Mouse (Mus musculus) midbrain, embryonic 12.5 days (tissue): ENCODE results near the gene Abcf1. TPM values are rescaled to one million over a fixed set of nuclear protein-coding genes. Genes with fewer than 3 reads are reported as not detected.

ENCODE experiments used
- ATAC-seq: fragments of 200-750 bp; cut with Nextera tagmentation; 2 replicates; pipeline ENCODE4 v1.8.0; 2017; ENCODE audit warnings: low read depth, moderate TSS enrichment, moderate library complexity; ENCODE audit not compliant: low FRiP score
- H3K27ac ChIP-seq: fragments of 300-500 bp; sonication (generic); replicated peaks from 2 replicates; pipeline ENCODE4 v1.5.1; 2016; ENCODE audit warnings: mild to moderate bottlenecking
- H3K27me3 ChIP-seq: fragments of 300-500 bp; sonication (generic); 2 replicates; pipeline ENCODE4 v1.6.1; 2016; ENCODE audit warnings: mild to moderate bottlenecking
- H3K36me3 ChIP-seq: fragments of 300-500 bp; sonication (generic); 2 replicates; pipeline ENCODE4 v1.6.1; 2016
- H3K4me1 ChIP-seq: fragments of 300-500 bp; sonication (generic); 2 replicates; pipeline ENCODE4 v1.6.1; 2016
- H3K4me2 ChIP-seq: fragments of 300-500 bp; sonication (generic); replicated peaks from 2 replicates; pipeline ENCODE4 v1.6.1; 2016; ENCODE audit warnings: mild to moderate bottlenecking, moderate library complexity
- H3K4me3 ChIP-seq: fragments of 300-500 bp; sonication (generic); 2 replicates; pipeline ENCODE4 v1.5.1; 2016; ENCODE audit warnings: mild to moderate bottlenecking
- H3K9ac ChIP-seq: fragments of 300-500 bp; sonication (generic); replicated peaks from 2 replicates; pipeline ENCODE4 v1.6.1; 2016; ENCODE audit warnings: mild to moderate bottlenecking, moderate library complexity
- H3K9me3 ChIP-seq: fragments of 300-500 bp; sonication (generic); 2 replicates; pipeline ENCODE4 v1.6.1; 2016; ENCODE audit warnings: mild to moderate bottlenecking
- WGBS: fragments of 180-500 bp; shearing (Covaris S2); methylation state at CpG from one replicate; pipeline ENCODE4 v1.1.7; 2016; 5-methylcytosine and 5-hydroxymethylcytosine counted together
- microRNA counts: library from miRNA; unstranded; fragments of <30 nt; microRNA quantifications from one replicate; lab custom pipeline; 2017
- microRNA-seq: library from miRNA; unstranded; fragments of <30 nt; microRNA quantifications from one replicate; pipeline ENCODE4, GENCODE M21; 2017
- polyA plus RNA-seq: library from polyadenylated mRNA; unstranded; fragments of >200 nt; fragmentation: Nextera tagmentation; extraction: Ambion mirVana; gene quantifications from 2 replicates; pipeline ENCODE4 v1.2.1, GENCODE M21; 2016

Gene Abcf1
- polyA plus RNA-seq, 1 experiment from 2014 or later: 118 TPM

DNA sequence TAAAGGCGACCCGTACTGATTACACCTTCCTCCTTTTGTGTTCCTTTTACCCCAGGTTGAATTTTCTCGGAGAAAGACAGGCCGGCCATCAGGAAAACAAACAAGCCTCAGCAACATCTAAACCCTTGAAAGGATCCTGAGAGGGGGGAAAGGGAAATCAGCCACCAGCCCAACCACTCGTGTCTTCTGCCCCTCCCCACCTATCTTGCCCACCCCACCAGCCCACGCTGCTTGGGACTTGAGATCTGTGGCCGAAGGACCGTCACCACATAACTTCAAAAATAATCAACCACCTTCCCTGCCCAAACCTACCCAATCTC lies 52.5 kb downstream of the Abcf1 start:
- Histone ChIP-seq H3K9ac (peak overlapping the region; percentile 99), H3K4me1 (peaks cover 29% of the 10 kb centered on the region), H3K4me2 (peak overlapping the region; percentile 71), H3K4me3 (peak overlapping the region; percentile 78), H3K9me3 (no peaks in the 10 kb centered on the region), H3K27me3 (no peaks in the 10 kb centered on the region), H3K27ac (peak overlapping the region; percentile 99), H3K36me3 (peaks cover 21% of the 10 kb centered on the region)
- ATAC-seq: no peak
- under 1% methylated on average over 8 of the region's 8 CpGs for WGBS

DNA sequence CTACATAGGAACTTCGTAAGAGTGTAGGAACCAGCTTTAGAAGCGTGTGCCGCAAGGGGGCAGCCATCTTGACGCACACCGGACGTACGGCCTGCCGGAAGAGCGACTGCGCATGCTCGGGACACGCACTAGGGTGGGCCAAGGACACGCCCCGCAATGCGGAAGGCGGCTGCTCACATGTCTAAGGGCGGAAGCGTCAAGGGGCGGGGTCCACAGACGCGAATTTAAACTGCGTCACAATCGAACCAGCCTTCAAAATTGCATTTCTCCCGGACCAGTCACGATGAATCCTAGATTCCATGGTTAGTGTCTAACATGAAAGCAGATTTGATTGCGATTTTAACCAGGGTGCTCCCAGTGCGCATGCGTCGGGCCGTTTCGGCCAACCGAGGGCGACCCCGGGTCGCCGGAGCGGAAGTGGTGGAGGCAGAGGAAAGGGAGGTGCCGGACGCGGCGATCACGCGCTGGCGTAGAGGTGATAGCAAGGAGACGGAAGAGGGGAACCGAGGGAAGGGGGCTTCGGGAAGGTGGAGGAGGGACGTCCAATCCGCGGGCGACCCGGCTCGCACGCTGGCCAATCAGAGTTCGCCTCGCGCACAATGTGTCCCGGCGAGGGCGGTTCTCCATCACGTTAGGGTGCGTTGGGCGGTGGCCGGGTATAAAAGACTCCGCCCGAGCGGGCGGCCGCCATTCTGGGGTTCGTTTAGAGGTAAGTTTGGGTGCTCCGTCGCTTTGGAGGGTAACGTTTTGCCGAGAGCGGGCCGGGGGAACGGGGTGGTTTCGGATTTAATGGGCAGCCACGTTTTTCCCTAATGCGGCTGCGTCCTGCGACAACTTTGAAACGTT lies 53.0 kb downstream of the Abcf1 start, which contains the start of the genes Mrps18b and Ppp1r10:
Gene Mrps18b, minus strand, starts transcription at position 93 of the 846 bp plus-strand sequence.
Gene Ppp1r10, plus strand, starts transcription at position 138 of the 846 bp plus-strand sequence.
- ATAC-seq: peak; percentile 92
- H3K27ac ChIP-seq: peak within 1 kb of the TSS; percentile 99
- under 1% methylated on average over 83 of the region's 83 CpGs for WGBS

DNA sequence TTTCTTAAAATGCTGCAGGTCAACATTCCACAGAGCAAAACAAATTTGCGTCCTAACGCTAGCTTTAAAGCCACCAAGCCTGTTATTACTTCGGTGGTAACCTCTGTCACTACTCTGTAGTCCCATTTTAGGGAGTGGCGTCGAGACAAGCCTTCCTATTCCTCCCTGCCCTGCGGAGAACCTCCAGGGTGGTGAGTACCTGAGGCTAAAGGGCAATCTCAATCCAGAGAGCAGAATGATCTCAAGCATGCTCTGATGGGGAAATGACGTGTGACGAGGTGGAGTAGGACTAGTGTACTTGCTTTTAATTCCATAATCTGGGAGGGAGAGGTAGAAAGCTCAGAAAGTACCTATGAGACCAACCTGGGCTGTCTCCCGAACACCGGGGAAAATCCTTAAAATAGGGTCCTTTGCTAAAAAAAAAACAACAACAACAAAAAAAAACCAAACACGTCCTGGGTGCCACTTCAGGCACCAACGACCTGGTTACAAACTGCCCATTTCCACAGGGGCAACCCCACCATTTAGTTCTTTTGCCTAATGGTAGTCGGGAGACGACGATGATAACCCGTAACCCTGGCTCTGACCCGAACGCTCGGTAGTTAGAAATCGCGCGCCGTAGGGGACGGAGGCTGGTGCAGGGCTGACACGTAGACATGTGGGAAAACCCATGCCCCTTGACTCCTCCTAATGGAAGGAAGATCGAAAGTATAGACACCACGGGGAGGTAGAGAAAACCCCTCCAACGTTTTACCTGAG lies 53.8 kb downstream of the Abcf1 start:
- peak overlapping the region; percentile 78 for H3K4me3 ChIP-seq
- H3K9ac ChIP-seq: peak overlapping the region; percentile 63
- no peaks in the 10 kb centered on the region for H3K9me3 ChIP-seq
- WGBS: 4% methylated on average over 28 of the region's 28 CpGs
- H3K4me1 ChIP-seq: peaks cover 22% of the 10 kb centered on the region
- H3K36me3 ChIP-seq: peaks cover 31% of the 10 kb centered on the region
- peak overlapping the region; percentile 99 for H3K27ac ChIP-seq
- no peak for ATAC-seq
- H3K4me2 ChIP-seq: peak overlapping the region; percentile 71
- H3K27me3 ChIP-seq: no peaks in the 10 kb centered on the region

More for the DNA sequence above, 53.0 kb downstream of the Abcf1 start, which contains the start of the genes Mrps18b and Ppp1r10:
- Histone ChIP-seq H3K27me3 (no peaks in the 10 kb centered on the region), H3K4me3 (peak within 1 kb of the TSS; percentile 78), H3K4me2 (peak within 1 kb of the TSS; percentile 71), H3K9ac (peak within 1 kb of the TSS; percentile 99), H3K36me3 (peaks cover 24% of the 10 kb centered on the region), H3K9me3 (no peaks in the 10 kb centered on the region), H3K4me1 (peaks cover 29% of the 10 kb centered on the region)

DNA sequence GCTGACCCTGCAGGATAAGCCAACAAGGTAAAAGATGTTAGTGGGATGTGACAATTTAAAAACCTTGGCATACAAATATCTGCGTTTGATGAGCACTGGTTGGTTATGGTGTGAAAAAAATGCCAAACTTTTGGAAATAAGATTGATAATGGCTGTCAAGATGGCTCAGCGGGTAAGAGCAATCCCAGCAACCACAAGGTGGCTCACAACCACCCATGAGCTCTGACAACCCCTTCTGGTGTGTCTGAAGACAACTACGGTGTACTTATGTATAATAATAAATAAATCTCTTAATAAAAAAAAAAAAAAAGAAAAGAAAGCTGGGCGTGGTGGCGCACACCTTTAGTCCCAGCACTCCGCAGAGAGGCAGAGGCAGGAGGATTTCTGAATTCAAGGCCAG lies 54.6 kb downstream of the Abcf1 start:
- Histone ChIP-seq H3K4me2 (peak overlapping the region; percentile 71; the same call in 1 of the 2 replicates), H3K9me3 (no peaks in the 10 kb centered on the region), H3K9ac (no peak overlapping the region), H3K4me3 (peak overlapping the region; percentile 78; the same call in 1 of the 2 replicates), H3K4me1 (peaks cover 17% of the 10 kb centered on the region), H3K36me3 (peaks cover 31% of the 10 kb centered on the region), H3K27ac (no peak overlapping the region), H3K27me3 (no peaks in the 10 kb centered on the region)
- WGBS: 87% methylated on average over 6 of the region's 6 CpGs
- ATAC-seq: no peak

DNA sequence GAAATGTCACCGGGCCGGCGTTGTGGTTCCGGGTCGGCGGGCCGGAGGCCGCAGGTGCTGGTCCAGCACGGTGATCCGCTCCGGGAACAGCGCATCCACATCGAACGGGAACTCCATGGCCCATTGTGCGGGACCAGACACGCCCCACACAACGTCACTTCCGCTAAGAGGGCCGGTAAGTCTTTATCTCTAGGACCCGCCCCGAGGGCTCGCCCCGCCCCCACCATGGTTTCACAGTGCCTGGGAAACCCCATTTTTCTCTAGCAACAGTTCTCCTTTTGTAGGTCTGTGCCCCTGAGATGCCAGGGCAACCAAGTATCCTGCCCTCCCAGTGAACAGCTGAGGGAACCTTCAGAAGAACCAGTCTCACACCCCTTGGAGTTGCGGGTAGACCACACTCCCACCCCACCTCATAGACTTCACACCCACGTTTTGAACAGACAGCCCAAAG lies 59.6 kb downstream of the Abcf1 start, which contains the start of gene Atat1:
Gene Atat1, minus strand, starts transcription at position 157 of the 451 bp plus-strand sequence.
- peaks cover 68% of the 10 kb centered on the region for H3K36me3 ChIP-seq
- peak within 1 kb of the TSS; percentile 78 for H3K4me2 ChIP-seq
- peak within 1 kb of the TSS; percentile 85 for H3K9ac ChIP-seq
- no peaks in the 10 kb centered on the region for H3K27me3 ChIP-seq
- WGBS: 3% methylated on average over 25 of the region's 25 CpGs
- H3K4me3 ChIP-seq: peak within 1 kb of the TSS; percentile 78
- H3K27ac ChIP-seq: peak within 1 kb of the TSS; percentile 80
- peaks cover 19% of the 10 kb centered on the region for H3K4me1 ChIP-seq
- ATAC-seq: peak; percentile 95
- no peaks in the 10 kb centered on the region for H3K9me3 ChIP-seq

DNA sequence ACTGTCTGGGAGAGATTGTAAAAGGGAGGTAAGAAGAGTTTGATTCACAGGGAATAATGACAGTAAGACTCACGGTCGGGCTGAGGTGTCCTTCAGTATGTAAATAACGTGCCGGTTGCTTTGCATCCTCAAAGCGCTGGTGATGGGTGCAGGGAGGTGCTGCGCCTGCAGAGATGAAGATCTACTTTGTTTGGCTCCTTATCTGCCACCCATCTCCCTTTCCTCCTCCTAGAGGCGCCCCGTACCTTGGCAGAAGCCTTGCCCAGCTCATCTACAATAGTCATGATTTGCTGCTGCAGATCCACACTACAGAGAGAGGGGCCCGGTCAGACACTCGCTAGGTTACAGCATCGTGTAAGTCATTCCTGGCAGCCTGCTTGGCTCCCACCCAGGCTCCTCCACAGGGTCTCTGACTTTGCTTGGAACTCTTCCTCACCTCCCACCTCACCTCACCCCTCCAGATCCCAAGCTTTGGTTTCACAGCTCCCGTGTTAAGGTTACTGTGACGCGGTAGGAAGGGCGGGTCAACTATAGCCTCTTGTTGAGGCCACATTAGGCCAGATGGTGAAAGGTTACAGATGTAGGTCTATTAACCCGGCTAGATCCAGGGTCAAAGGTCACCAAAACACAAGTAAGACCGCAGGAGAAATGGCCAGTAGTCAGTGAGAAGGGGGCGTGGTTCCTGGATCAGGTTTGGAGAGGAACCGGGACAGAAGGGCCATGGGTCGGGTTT lies 60.2 kb downstream of the Abcf1 start:
- Histone ChIP-seq H3K27me3 (no peaks in the 10 kb centered on the region), H3K27ac (peak overlapping the region; percentile 80), H3K4me2 (peak overlapping the region; percentile 78), H3K4me3 (peak overlapping the region; percentile 78), H3K36me3 (peaks cover 73% of the 10 kb centered on the region), H3K9me3 (no peaks in the 10 kb centered on the region), H3K9ac (peak overlapping the region; percentile 85), H3K4me1 (peaks cover 19% of the 10 kb centered on the region)
- ATAC-seq: no peak; the same call in none of the 2 replicates
- 24% methylated on average over 20 of the region's 20 CpGs for WGBS

DNA sequence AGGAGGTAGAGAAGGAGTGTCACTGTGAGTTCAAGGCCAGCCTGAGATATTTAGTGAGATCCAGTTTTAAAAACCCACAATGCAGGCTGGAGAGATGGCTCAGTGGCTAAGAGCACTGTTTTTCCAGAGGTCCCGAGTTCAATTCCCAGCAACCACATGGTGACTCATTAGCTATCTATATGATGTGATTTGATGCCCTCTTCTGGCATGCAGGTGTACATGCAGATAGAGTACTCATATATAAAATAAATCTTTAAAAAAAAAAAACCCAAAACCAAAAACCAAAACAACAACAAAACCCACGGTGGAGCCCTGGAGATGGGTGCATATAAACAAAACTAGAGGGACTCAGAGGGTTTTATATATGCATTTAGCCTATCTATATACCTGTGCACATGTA lies 62.0 kb downstream of the Abcf1 start:
- peaks cover 72% of the 10 kb centered on the region for H3K36me3 ChIP-seq
- ATAC-seq: no peak
- 0 out of 2 replicates have a peak overlapping the region, but pooled peaks have one; percentile 78 for H3K4me2 ChIP-seq

More for the DNA sequence above, 62.0 kb downstream of the Abcf1 start:
- H3K9ac ChIP-seq: no peak overlapping the region
- no peak overlapping the region for H3K27ac ChIP-seq
- H3K9me3 ChIP-seq: no peaks in the 10 kb centered on the region
- H3K4me1 ChIP-seq: peaks cover 19% of the 10 kb centered on the region
- H3K27me3 ChIP-seq: no peaks in the 10 kb centered on the region
- H3K4me3 ChIP-seq: no peak overlapping the region
- WGBS: 86% methylated on average over 2 of the region's 2 CpGs

MicroRNAs encoded within 50 kb of the gene (microRNA counts, 519-probe panel; counts per million panel counts)
- microRNA mmu-miR-1894-3p (lab: Ali Mortazavi, UCI) (not detected), microRNA mmu-miR-1894-5p (lab: Ali Mortazavi, UCI) (not detected), microRNA mmu-miR-877 (lab: Ali Mortazavi, UCI) (not detected)

Small RNA genes lying within 50 kb of the gene (microRNA-seq; reads per million reads assigned to microRNA genes)
- gene Mir1894: not detected
- 249 reads per million, percentile 63 among the genes with 10 or more reads in this experiment for gene Mir877

Other genes with a start within 250 kb of the Abcf1 start
- gene Ier3, start 148.1 kb downstream of the Abcf1 start, polyA plus RNA-seq: 5.4 and 7.5 TPM in 2 replicates
- gene Flot1, start 146.5 kb downstream of the Abcf1 start, polyA plus RNA-seq: 49.0 and 53.5 TPM in 2 replicates
- 1,535 and 1,561 TPM in 2 replicates for gene Tubb5, start 131.5 kb downstream of the Abcf1 start, polyA plus RNA-seq
- gene Mdc1, start 128.2 kb downstream of the Abcf1 start, polyA plus RNA-seq: 19.1 and 20.3 TPM in 2 replicates
- 48.5 and 48.6 TPM in 2 replicates for gene Nrm, start 108.4 kb downstream of the Abcf1 start, polyA plus RNA-seq
- gene Ppp1r18, start 104.2 kb downstream of the Abcf1 start, polyA plus RNA-seq: 27.7 and 27.9 TPM in 2 replicates
- gene Dhx16, start 89.9 kb downstream of the Abcf1 start, polyA plus RNA-seq: 47.8 and 48.2 TPM in 2 replicates
- gene 2310061I04Rik, start 72.3 kb downstream of the Abcf1 start, polyA plus RNA-seq: 24.9 and 29.2 TPM in 2 replicates
- gene Atat1, start 59.7 kb downstream of the Abcf1 start, polyA plus RNA-seq: 279 and 282 TPM in 2 replicates
- gene Mrps18b, start 53.4 kb downstream of the Abcf1 start, polyA plus RNA-seq: 45.5 and 53.6 TPM in 2 replicates
- 68.6 and 70.4 TPM in 2 replicates for gene Ppp1r10, start 53.3 kb downstream of the Abcf1 start, polyA plus RNA-seq
- 48.5 and 52.0 TPM in 2 replicates for gene Gnl1, start 10.1 kb upstream of the Abcf1 start, polyA plus RNA-seq
- 49.2 and 53.4 TPM in 2 replicates for gene Prr3, start 10.5 kb upstream of the Abcf1 start, polyA plus RNA-seq
- 4.1 and 5.0 TPM in 2 replicates for gene H2-T24, start 50.8 kb upstream of the Abcf1 start, polyA plus RNA-seq
- 4.2 and 6.1 TPM in 2 replicates for gene H2-T23, start 63.1 kb upstream of the Abcf1 start, polyA plus RNA-seq
- gene H2-T22, start 73.0 kb upstream of the Abcf1 start, polyA plus RNA-seq: 6.4 and 6.8 TPM in 2 replicates
- gene Gm6034, start 73.2 kb upstream of the Abcf1 start, polyA plus RNA-seq: not detected in 2 replicates
- gene Gm11127, start 88.6 kb upstream of the Abcf1 start, polyA plus RNA-seq: not detected in 2 replicates
- gene Gm19684, start 151.9 kb upstream of the Abcf1 start, polyA plus RNA-seq: not detected in 2 replicates
- not detected in 2 replicates for gene Gm7030, start 159.7 kb upstream of the Abcf1 start, polyA plus RNA-seq
- gene Gm8909, start 198.8 kb upstream of the Abcf1 start, polyA plus RNA-seq: not detected in 2 replicates
- not detected in 2 replicates for gene H2-T3, start 220.5 kb upstream of the Abcf1 start, polyA plus RNA-seq